ENCODE assay signal across 22 mouse cellular contexts in the genomic region with DNA sequence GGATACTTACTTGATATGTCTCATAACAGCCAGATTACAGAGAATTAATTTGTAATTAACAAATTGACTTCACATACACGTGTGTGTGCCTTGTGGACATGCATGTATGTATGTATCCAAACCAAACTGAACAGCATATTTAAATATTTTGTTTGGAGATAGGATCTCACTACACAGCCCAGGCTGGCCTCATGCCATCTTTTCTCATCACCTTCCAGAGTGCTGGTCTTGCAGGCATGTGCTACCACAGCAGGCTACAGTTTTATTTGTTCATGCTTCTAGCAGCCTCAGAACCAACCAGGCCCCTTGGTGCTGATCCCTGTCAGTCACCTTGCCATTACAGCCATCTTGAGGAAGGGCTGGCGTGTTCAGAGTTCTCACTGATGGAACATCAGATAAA.
A peak's percentile ranks its signal among the peaks of the same experiment; 100 is the strongest.
DNase-seq lines count a peak whose midpoint lies in the region; ATAC-seq lines count a peak whose summit lies in the region.
"Had no signal": no experiment of that assay in that cellular context is flagged by ENCODE, and none has a peak within 500 bp of the region (broad histone marks: within the 10 kb centered on the region; RNA-seq: fewer than 3 reads in every experiment).

No protein-coding gene starts in this region.

- no peak overlapping the region for H3K4me3 ChIP-seq in forebrain, embryonic 15.5 days
- H3K4me3 ChIP-seq in forebrain, embryonic 13.5 days, result no peak overlapping the region
- H3K4me3 ChIP-seq: forebrain, embryonic 10.5 days; gastrocnemius, adult 2 months; hindbrain, embryonic 13.5 days had no signal

- 55% methylated on average over 2 of the region's 2 CpGs for WGBS in forebrain, embryonic 15.5 days
- 76% methylated on average over 2 of the region's 2 CpGs for WGBS in forebrain, embryonic 13.5 days

- no peaks in the 10 kb centered on the region for H3K27me3 ChIP-seq in forebrain, embryonic 15.5 days
- no peaks in the 10 kb centered on the region for H3K27me3 ChIP-seq in forebrain, embryonic 13.5 days

- H3K4me1 ChIP-seq in forebrain, embryonic 15.5 days, result peaks cover 38% of the 10 kb centered on the region
- peaks cover 73% of the 10 kb centered on the region for H3K4me1 ChIP-seq in forebrain, embryonic 13.5 days

- H3K27ac ChIP-seq in forebrain, embryonic 15.5 days (replicated peaks), result 0 out of 2 replicates have a peak overlapping the region, but pooled peaks have one; percentile 6
- H3K27ac ChIP-seq in forebrain, embryonic 13.5 days, result no peak overlapping the region; the same call in 1 of the 2 replicates
- H3K27ac ChIP-seq: gastrocnemius, adult 2 months; hindbrain, embryonic 13.5 days had no signal

- H3K9ac ChIP-seq in forebrain, embryonic 15.5 days (replicated peaks), result no peak overlapping the region
- no peak overlapping the region for H3K9ac ChIP-seq in forebrain, embryonic 13.5 days
- H3K9ac ChIP-seq: hindbrain, embryonic 13.5 days had no signal

- intact Hi-C loops in left cerebral cortex, postnatal 4 days (cut with DNase I), result no loop called here

- peak; percentile 29 for DNase-seq in CD4-positive, CD25-positive, alpha-beta regulatory T cell, adult 2 months (ENCODE audit: low read depth, low spot score)
- DNase-seq in left cerebral cortex, postnatal 4 days, result peak; percentile 39
- DNase-seq in left cerebral cortex, adult 9 months (ENCODE audit: low spot score in 2 of 2), result no peak
- DNase-seq in thymus, postnatal 4 days, result peak; percentile 26
- DNase-seq in thymus, adult 18-20 months, result no peak
- DNase-seq: adrenal gland, adult 8-10 months; adrenal gland, postnatal 25 days; cerebellum, adult 18-20 months; cerebellum, adult 9-10 months; cerebellum, postnatal 36 days; gastrocnemius, adult 2 months; gastrocnemius, postnatal 14 days; heart, adult 11 months had no signal

- no peaks in the 10 kb centered on the region for H3K36me3 ChIP-seq in forebrain, embryonic 15.5 days
- H3K36me3 ChIP-seq in forebrain, embryonic 13.5 days (ENCODE audit: poor library complexity, severe bottlenecking), result no peaks in the 10 kb centered on the region
- H3K36me3 ChIP-seq: forebrain, embryonic 10.5 days; hindbrain, embryonic 13.5 days had no signal

- H3K9me3 ChIP-seq in forebrain, embryonic 15.5 days, result no peaks in the 10 kb centered on the region
- H3K9me3 ChIP-seq in forebrain, embryonic 13.5 days (replicated peaks), result no peaks in the 10 kb centered on the region
- H3K9me3 ChIP-seq: forebrain, embryonic 10.5 days; hindbrain, embryonic 13.5 days had no signal

- ATAC-seq in CD4-positive, CD25-positive, alpha-beta regulatory T cell, adult 4 months, result no peak
- no peak for ATAC-seq in forebrain, embryonic 15.5 days (replicated peaks)
- no peak for ATAC-seq in forebrain, embryonic 13.5 days
- ATAC-seq: forebrain, embryonic 16.5 days; hindbrain, embryonic 16.5 days; intestine, embryonic 16.5 days had no signal

- H3K4me2 ChIP-seq in forebrain, embryonic 15.5 days (replicated peaks), result no peak overlapping the region
- H3K4me2 ChIP-seq in forebrain, embryonic 13.5 days, result no peak overlapping the region
- H3K4me2 ChIP-seq: heart, embryonic 11.5 days; hindbrain, embryonic 13.5 days had no signal

Comparison
In these comparisons a context has a peak if more than half of its experiments do, and no peak if none do; other contexts are left out.
1. DNase-seq: peak in CD4-positive, CD25-positive, alpha-beta regulatory T cell, adult 2 months (single experiment), left cerebral cortex, postnatal 4 days (single experiment) and thymus, postnatal 4 days (single experiment); none in left cerebral cortex, adult 9 months (0 of 2) and thymus, adult 18-20 months (0 of 2).